In the genomic region with DNA sequence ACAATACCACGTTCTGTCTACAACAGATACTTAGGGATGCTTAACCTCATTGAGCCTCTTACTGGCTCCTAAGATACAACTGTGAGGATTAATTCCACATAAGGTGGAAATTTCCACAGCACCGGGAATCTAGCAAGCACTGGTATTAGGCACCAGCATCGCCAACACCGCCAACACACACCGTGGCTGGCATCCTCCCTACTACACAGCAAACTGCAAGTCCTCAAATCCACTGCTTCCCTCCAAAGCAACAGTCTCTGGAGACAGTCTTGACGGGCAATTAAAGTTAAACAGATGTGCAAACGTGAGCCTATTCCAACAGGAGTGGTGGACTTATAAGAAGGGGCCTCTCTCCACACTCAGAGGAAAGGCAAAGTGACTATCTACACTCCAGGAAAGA, we compare ENCODE assay signal across 28 mouse cellular contexts. TPM values are rescaled to one million over a fixed set of nuclear protein-coding genes. Genes with fewer than 3 reads are reported as not detected.
A peak's percentile ranks its signal among the peaks of the same experiment; 100 is the strongest.
DNase-seq lines count a peak whose midpoint lies in the region; ATAC-seq and TF ChIP-seq lines count a peak whose summit lies in the region.
"Had no signal": no experiment of that assay in that cellular context is flagged by ENCODE, and none has a peak within 500 bp of the region (broad histone marks: within the 10 kb centered on the region; RNA-seq: fewer than 3 reads in every experiment).

No protein-coding gene starts in this region.

- no peak for TF ChIP-seq CTCF in layer of hippocampus, adult 2 months (conservative IDR thresholded peaks at IDR 0.05)
- TF ChIP-seq CTCF in olfactory bulb, adult 2 months (IDR thresholded peaks at IDR 0.05; ENCODE audit: insufficient read depth, low read depth, low read length), result no peak

- no peak for TF ChIP-seq POLR2A in olfactory bulb, adult 2 months (IDR thresholded peaks at IDR 0.05; ENCODE audit: insufficient read depth, low read depth, low read length)

- peak overlapping the region; percentile 70 for H3K27ac ChIP-seq in layer of hippocampus, adult 2 months
- peak overlapping the region; percentile 70 for H3K27ac ChIP-seq in embryonic facial prominence, embryonic 12.5 days
- H3K27ac ChIP-seq in limb, embryonic 12.5 days, result peak overlapping the region; percentile 70
- peak overlapping the region; percentile 12; the same call in 1 of the 2 replicates for H3K27ac ChIP-seq in olfactory bulb, adult 2 months (ENCODE audit: insufficient read depth, low read depth, low read length)
- no peak overlapping the region for H3K27ac ChIP-seq in hindbrain, embryonic 10.5 days
- H3K27ac ChIP-seq in kidney, embryonic 14.5 days (ENCODE audit: low read depth, low read length), result no peak overlapping the region
- no peak overlapping the region for H3K27ac ChIP-seq in heart, embryonic 10.5 days
- H3K27ac ChIP-seq: embryonic facial prominence, embryonic 15.5 days; forebrain, embryonic 13.5 days; hindbrain, embryonic 15.5 days; kidney, postnatal 0 days; liver, embryonic 12.5 days; midbrain, embryonic 12.5 days; neural tube, embryonic 13.5 days; stomach, embryonic 15.5 days had no signal

- H3K4me1 ChIP-seq in embryonic facial prominence, embryonic 12.5 days, result peaks cover 18% of the 10 kb centered on the region
- peaks cover 42% of the 10 kb centered on the region for H3K4me1 ChIP-seq in limb, embryonic 12.5 days (replicated peaks)
- peaks cover 21% of the 10 kb centered on the region for H3K4me1 ChIP-seq in olfactory bulb, adult 2 months (ENCODE audit: control insufficient read depth, insufficient read depth, low read length)
- peaks cover 14% of the 10 kb centered on the region for H3K4me1 ChIP-seq in hindbrain, embryonic 10.5 days (replicated peaks)
- peaks cover 9% of the 10 kb centered on the region for H3K4me1 ChIP-seq in kidney, embryonic 14.5 days (ENCODE audit: control insufficient read depth, insufficient read depth, low read length)
- peaks cover 20% of the 10 kb centered on the region for H3K4me1 ChIP-seq in heart, embryonic 10.5 days
- H3K4me1 ChIP-seq: forebrain, embryonic 13.5 days; hindbrain, embryonic 15.5 days; midbrain, embryonic 12.5 days; neural tube, embryonic 13.5 days had no signal

- no peaks in the 10 kb centered on the region for H3K27me3 ChIP-seq in embryonic facial prominence, embryonic 12.5 days
- H3K27me3 ChIP-seq in limb, embryonic 12.5 days, result no peaks in the 10 kb centered on the region
- H3K27me3 ChIP-seq in hindbrain, embryonic 10.5 days (ENCODE audit: insufficient read depth, poor library complexity, severe bottlenecking), result peaks cover 13% of the 10 kb centered on the region; the same call in 1 of the 2 replicates
- H3K27me3 ChIP-seq in kidney, embryonic 14.5 days (ENCODE audit: control insufficient read depth, insufficient read depth, low read length), result no peaks in the 10 kb centered on the region
- no peaks in the 10 kb centered on the region; the same call in 1 of the 2 replicates for H3K27me3 ChIP-seq in heart, embryonic 10.5 days (ENCODE audit: insufficient read depth, poor library complexity, severe bottlenecking)
- H3K27me3 ChIP-seq: embryonic facial prominence, embryonic 15.5 days had no signal

- no peak overlapping the region for H3K9ac ChIP-seq in embryonic facial prominence, embryonic 12.5 days
- H3K9ac ChIP-seq in limb, embryonic 12.5 days (replicated peaks), result no peak overlapping the region
- H3K9ac ChIP-seq in kidney, embryonic 14.5 days (ENCODE audit: low read depth, low read length), result no peak overlapping the region
- H3K9ac ChIP-seq: embryonic facial prominence, embryonic 15.5 days; forebrain, embryonic 13.5 days; hindbrain, embryonic 15.5 days; liver, embryonic 12.5 days; liver, postnatal 0 days; midbrain, embryonic 12.5 days; neural tube, embryonic 13.5 days; stomach, embryonic 15.5 days had no signal

- ATAC-seq in embryonic facial prominence, embryonic 12.5 days (ENCODE audit: insufficient number of reproducible peaks, insufficient read depth, low FRiP score, low TSS enrichment), result no peak
- no peak for ATAC-seq in limb, embryonic 12.5 days (ENCODE audit: insufficient number of reproducible peaks, insufficient read depth, low FRiP score, low TSS enrichment, low read depth)
- no peak for ATAC-seq in kidney, embryonic 14.5 days (ENCODE audit: low FRiP score, low TSS enrichment)
- ATAC-seq: inflammation-experienced regulatory T-cells, adult 6 months; liver, postnatal 0 days; lung, postnatal 0 days had no signal

- DNase-seq in layer of hippocampus, adult 2 months (ENCODE audit: low spot score in 2 of 2), result no peak
- no peak for DNase-seq in layer of hippocampus, adult 11-12 months (ENCODE audit: low spot score)
- no peak for DNase-seq in hindbrain, embryonic 10.5 days (ENCODE audit: low spot score)
- no peak for DNase-seq in heart, embryonic 10.5 days (ENCODE audit: low spot score)
- DNase-seq: adrenal gland, postnatal 10 days; B cell, adult 2 months; cerebellum, adult 11 months; cerebellum, adult 9-10 months; cerebellum, postnatal 36 days; kidney, adult 2 months; liver, postnatal 0 days; lung, postnatal 4 days had no signal

- no peak overlapping the region for H3K4me3 ChIP-seq in layer of hippocampus, adult 2 months
- H3K4me3 ChIP-seq in embryonic facial prominence, embryonic 12.5 days, result no peak overlapping the region
- no peak overlapping the region for H3K4me3 ChIP-seq in limb, embryonic 12.5 days (replicated peaks)
- H3K4me3 ChIP-seq in olfactory bulb, adult 2 months (ENCODE audit: insufficient read depth, low read depth, low read length), result no peak overlapping the region
- no peak overlapping the region for H3K4me3 ChIP-seq in hindbrain, embryonic 10.5 days
- H3K4me3 ChIP-seq in kidney, embryonic 14.5 days (ENCODE audit: low read length), result no peak overlapping the region
- H3K4me3 ChIP-seq in heart, embryonic 10.5 days, result no peak overlapping the region
- H3K4me3 ChIP-seq: embryonic facial prominence, embryonic 15.5 days; forebrain, embryonic 13.5 days; hindbrain, embryonic 15.5 days; liver, embryonic 12.5 days; megakaryocyte, embryonic 14.5 days; midbrain, embryonic 12.5 days; neural tube, embryonic 13.5 days; stomach, embryonic 15.5 days had no signal

- WGBS in embryonic facial prominence, embryonic 12.5 days, result 62% methylated on average over 7 of the region's 7 CpGs
- WGBS in limb, embryonic 12.5 days, result 61% methylated on average over 7 of the region's 7 CpGs
- 64% methylated on average over 7 of the region's 7 CpGs for WGBS in olfactory bulb, adult 2 months
- 84% methylated on average over 7 of the region's 7 CpGs for WGBS in hindbrain, embryonic 10.5 days
- 73% methylated on average over 7 of the region's 7 CpGs for WGBS in kidney, embryonic 14.5 days
- WGBS in heart, embryonic 10.5 days, result 76% methylated on average over 7 of the region's 7 CpGs

- no peaks in the 10 kb centered on the region for H3K9me3 ChIP-seq in embryonic facial prominence, embryonic 12.5 days
- H3K9me3 ChIP-seq in limb, embryonic 12.5 days, result no peaks in the 10 kb centered on the region
- peaks cover 5% of the 10 kb centered on the region; the same call in 1 of the 2 replicates for H3K9me3 ChIP-seq in hindbrain, embryonic 10.5 days
- no peaks in the 10 kb centered on the region for H3K9me3 ChIP-seq in kidney, embryonic 14.5 days (ENCODE audit: control insufficient read depth, low read length)
- H3K9me3 ChIP-seq in heart, embryonic 10.5 days, result no peaks in the 10 kb centered on the region
- H3K9me3 ChIP-seq: embryonic facial prominence, embryonic 15.5 days; forebrain, embryonic 13.5 days; hindbrain, embryonic 15.5 days; liver, embryonic 12.5 days; midbrain, embryonic 12.5 days; neural tube, embryonic 13.5 days; stomach, embryonic 15.5 days had no signal

- no peak overlapping the region for H3K4me2 ChIP-seq in embryonic facial prominence, embryonic 12.5 days (replicated peaks)
- H3K4me2 ChIP-seq in limb, embryonic 12.5 days, result no peak overlapping the region
- H3K4me2 ChIP-seq in kidney, embryonic 14.5 days (replicated peaks; ENCODE audit: low read depth, low read length), result no peak overlapping the region
- H3K4me2 ChIP-seq: embryonic facial prominence, embryonic 15.5 days; forebrain, embryonic 13.5 days; heart, embryonic 11.5 days; hindbrain, embryonic 15.5 days; liver, embryonic 12.5 days; midbrain, embryonic 12.5 days; neural tube, embryonic 13.5 days; stomach, embryonic 15.5 days had no signal

- peaks cover 14% of the 10 kb centered on the region for H3K36me3 ChIP-seq in embryonic facial prominence, embryonic 12.5 days
- H3K36me3 ChIP-seq in limb, embryonic 12.5 days, result peaks cover 24% of the 10 kb centered on the region
- H3K36me3 ChIP-seq in hindbrain, embryonic 10.5 days, result peaks cover 27% of the 10 kb centered on the region
- H3K36me3 ChIP-seq in kidney, embryonic 14.5 days (ENCODE audit: control insufficient read depth, insufficient read depth, low read length), result peaks cover 10% of the 10 kb centered on the region
- H3K36me3 ChIP-seq in heart, embryonic 10.5 days, result peaks cover 24% of the 10 kb centered on the region

RNA-seq across cellular contexts. Expression of gene Iscu, which starts 8.7 kb away (rescaled TPM):
- 100 to 1,000 TPM; 111 to 122 TPM for total RNA-seq in layer of hippocampus, adult 2 months (2021)
- polyA plus RNA-seq in embryonic facial prominence, embryonic 12.5 days (2016; fragmentation: Nextera tagmentation; extraction: Ambion mirVana), result 109 and 111 TPM in 2 replicates
- polyA plus RNA-seq in limb, embryonic 12.5 days (2016; fragmentation: Nextera tagmentation; extraction: Ambion mirVana), result 117 and 128 TPM in 2 replicates
- not detected in 2 replicates for polyA plus RNA-seq in olfactory bulb, adult 2 months (2012; ENCODE audit: insufficient read depth, insufficient read length, low replicate concordance, missing spikeins)
- polyA plus RNA-seq in hindbrain, embryonic 10.5 days (2016; fragmentation: Nextera tagmentation; extraction: Ambion mirVana), result 103 and 116 TPM in 2 replicates
- polyA plus RNA-seq in kidney, embryonic 14.5 days (2014; fragmentation: Nextera tagmentation; extraction: Ambion mirVana), result 106 and 129 TPM in 2 replicates
- 98.7 and 105 TPM in 2 replicates for polyA plus RNA-seq in heart, embryonic 10.5 days (2016; fragmentation: Nextera tagmentation; extraction: Ambion mirVana)

RNA-seq across cellular contexts. Expression of gene Sart3, which starts 8.9 kb away (rescaled TPM):
- total RNA-seq in layer of hippocampus, adult 2 months (2021), result 10 to 100 TPM; 53.5 to 54.4 TPM
- polyA plus RNA-seq in embryonic facial prominence, embryonic 12.5 days (2016; fragmentation: Nextera tagmentation; extraction: Ambion mirVana), result 87.8 and 88.3 TPM in 2 replicates
- polyA plus RNA-seq in limb, embryonic 12.5 days (2016; fragmentation: Nextera tagmentation; extraction: Ambion mirVana), result 87.9 and 91.5 TPM in 2 replicates
- polyA plus RNA-seq in olfactory bulb, adult 2 months (2012; ENCODE audit: insufficient read depth, insufficient read length, low replicate concordance, missing spikeins), result not detected in 2 replicates
- polyA plus RNA-seq in hindbrain, embryonic 10.5 days (2016; fragmentation: Nextera tagmentation; extraction: Ambion mirVana), result 66.0 and 77.9 TPM in 2 replicates
- 30.0 and 53.0 TPM in 2 replicates for polyA plus RNA-seq in kidney, embryonic 14.5 days (2014; fragmentation: Nextera tagmentation; extraction: Ambion mirVana)
- 46.0 and 63.9 TPM in 2 replicates for polyA plus RNA-seq in heart, embryonic 10.5 days (2016; fragmentation: Nextera tagmentation; extraction: Ambion mirVana)

RNA-seq across cellular contexts. Expression of gene Tmem119, which starts 19.1 kb away (rescaled TPM):
- 10 to 100 TPM; 22.8 to 24.0 TPM for total RNA-seq in layer of hippocampus, adult 2 months (2021)
- polyA plus RNA-seq in embryonic facial prominence, embryonic 12.5 days (2016; fragmentation: Nextera tagmentation; extraction: Ambion mirVana), result 116 and 118 TPM in 2 replicates
- polyA plus RNA-seq in limb, embryonic 12.5 days (2016; fragmentation: Nextera tagmentation; extraction: Ambion mirVana), result 236 and 242 TPM in 2 replicates
- not detected in 2 replicates for polyA plus RNA-seq in olfactory bulb, adult 2 months (2012; ENCODE audit: insufficient read depth, insufficient read length, low replicate concordance, missing spikeins)
- polyA plus RNA-seq in hindbrain, embryonic 10.5 days (2016; fragmentation: Nextera tagmentation; extraction: Ambion mirVana), result 34.4 and 46.0 TPM in 2 replicates
- 17.6 and 24.8 TPM in 2 replicates for polyA plus RNA-seq in kidney, embryonic 14.5 days (2014; fragmentation: Nextera tagmentation; extraction: Ambion mirVana)
- 13.5 and 42.1 TPM in 2 replicates for polyA plus RNA-seq in heart, embryonic 10.5 days (2016; fragmentation: Nextera tagmentation; extraction: Ambion mirVana)
- polyA plus RNA-seq: inflammation-experienced regulatory T-cells, adult 6 months had no signal

RNA-seq across cellular contexts. Expression of gene Ficd, which starts 45.7 kb away (rescaled TPM):
- total RNA-seq in layer of hippocampus, adult 2 months (2021), result 10 to 100 TPM; 12.2 to 12.5 TPM
- polyA plus RNA-seq in embryonic facial prominence, embryonic 12.5 days (2016; fragmentation: Nextera tagmentation; extraction: Ambion mirVana), result 4.9 and 5.1 TPM in 2 replicates
- 3.8 and 5.0 TPM in 2 replicates for polyA plus RNA-seq in limb, embryonic 12.5 days (2016; fragmentation: Nextera tagmentation; extraction: Ambion mirVana)
- not detected in 2 replicates for polyA plus RNA-seq in olfactory bulb, adult 2 months (2012; ENCODE audit: insufficient read depth, insufficient read length, low replicate concordance, missing spikeins)
- polyA plus RNA-seq in hindbrain, embryonic 10.5 days (2016; fragmentation: Nextera tagmentation; extraction: Ambion mirVana), result 5.3 and 5.6 TPM in 2 replicates
- 2.2 and 4.3 TPM in 2 replicates for polyA plus RNA-seq in kidney, embryonic 14.5 days (2014; fragmentation: Nextera tagmentation; extraction: Ambion mirVana)
- polyA plus RNA-seq in heart, embryonic 10.5 days (2016; fragmentation: Nextera tagmentation; extraction: Ambion mirVana), result 5.3 and 6.4 TPM in 2 replicates

RNA-seq across cellular contexts. Expression of gene Selplg, which starts 51.2 kb away (rescaled TPM):
- 10 to 100 TPM; 28.3 to 28.8 TPM for total RNA-seq in layer of hippocampus, adult 2 months (2021)
- polyA plus RNA-seq in embryonic facial prominence, embryonic 12.5 days (2016; fragmentation: Nextera tagmentation; extraction: Ambion mirVana), result 1.5 and 1.9 TPM in 2 replicates
- 1.4 and 1.8 TPM in 2 replicates for polyA plus RNA-seq in limb, embryonic 12.5 days (2016; fragmentation: Nextera tagmentation; extraction: Ambion mirVana)
- 486 TPM in 1 of 2 replicates, not detected in the other for polyA plus RNA-seq in olfactory bulb, adult 2 months (2012; ENCODE audit: insufficient read depth, insufficient read length, low replicate concordance, missing spikeins)
- polyA plus RNA-seq in hindbrain, embryonic 10.5 days (2016; fragmentation: Nextera tagmentation; extraction: Ambion mirVana), result 1.3 and 1.7 TPM in 2 replicates
- polyA plus RNA-seq in kidney, embryonic 14.5 days (2014; fragmentation: Nextera tagmentation; extraction: Ambion mirVana), result 1.2 and 1.4 TPM in 2 replicates
- polyA plus RNA-seq in heart, embryonic 10.5 days (2016; fragmentation: Nextera tagmentation; extraction: Ambion mirVana), result 0.64 and 1.3 TPM in 2 replicates

Comparison
In these comparisons a context has a peak if more than half of its experiments do, and no peak if none do; other contexts are left out.
1. H3K27ac ChIP-seq: peak in layer of hippocampus, adult 2 months (single experiment), embryonic facial prominence, embryonic 12.5 days (single experiment), limb, embryonic 12.5 days (single experiment) and olfactory bulb, adult 2 months (single experiment); none in hindbrain, embryonic 10.5 days (single experiment), kidney, embryonic 14.5 days (single experiment) and heart, embryonic 10.5 days (single experiment).
2. RNA of gene Tmem119, which starts 19.1 kb away (polyA plus RNA-seq): 236 to 242 TPM in limb, embryonic 12.5 days, 116 to 118 TPM in embryonic facial prominence, embryonic 12.5 days, 34.4 to 46.0 TPM in hindbrain, embryonic 10.5 days, 13.5 to 42.1 TPM in heart, embryonic 10.5 days and 17.6 to 24.8 TPM in kidney, embryonic 14.5 days; not detected in olfactory bulb, adult 2 months; every median in the first group is over 10 times any median in the second.